Mouse (Mus musculus): Measurements from ENCODE around the gene Rnf5.

The Rnf5 gene

DNA sequence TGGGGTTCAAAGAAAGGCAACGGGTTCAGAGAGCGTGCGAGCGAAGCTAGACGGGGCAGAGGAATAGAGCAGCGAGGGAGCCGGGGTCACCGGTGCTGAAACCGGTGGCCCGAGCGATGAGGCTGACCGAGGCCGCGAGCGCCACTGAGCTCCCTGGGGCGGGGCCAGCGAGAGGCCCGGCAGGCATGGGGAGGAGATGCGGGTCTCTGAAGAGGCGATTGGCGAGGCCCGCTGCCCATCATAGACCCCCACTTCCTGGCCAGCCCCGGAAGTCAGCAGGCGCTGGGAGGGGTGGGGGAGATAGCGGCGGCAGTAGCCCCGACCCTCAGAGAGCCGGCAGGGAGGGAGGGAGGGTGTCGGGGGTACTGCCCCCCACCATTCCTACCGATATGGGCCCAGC is 2.1 kb upstream of the Rnf5 start:
- DNase-seq (ENCODE audit: low read depth, low spot score) = peak; percentile 98

DNA sequence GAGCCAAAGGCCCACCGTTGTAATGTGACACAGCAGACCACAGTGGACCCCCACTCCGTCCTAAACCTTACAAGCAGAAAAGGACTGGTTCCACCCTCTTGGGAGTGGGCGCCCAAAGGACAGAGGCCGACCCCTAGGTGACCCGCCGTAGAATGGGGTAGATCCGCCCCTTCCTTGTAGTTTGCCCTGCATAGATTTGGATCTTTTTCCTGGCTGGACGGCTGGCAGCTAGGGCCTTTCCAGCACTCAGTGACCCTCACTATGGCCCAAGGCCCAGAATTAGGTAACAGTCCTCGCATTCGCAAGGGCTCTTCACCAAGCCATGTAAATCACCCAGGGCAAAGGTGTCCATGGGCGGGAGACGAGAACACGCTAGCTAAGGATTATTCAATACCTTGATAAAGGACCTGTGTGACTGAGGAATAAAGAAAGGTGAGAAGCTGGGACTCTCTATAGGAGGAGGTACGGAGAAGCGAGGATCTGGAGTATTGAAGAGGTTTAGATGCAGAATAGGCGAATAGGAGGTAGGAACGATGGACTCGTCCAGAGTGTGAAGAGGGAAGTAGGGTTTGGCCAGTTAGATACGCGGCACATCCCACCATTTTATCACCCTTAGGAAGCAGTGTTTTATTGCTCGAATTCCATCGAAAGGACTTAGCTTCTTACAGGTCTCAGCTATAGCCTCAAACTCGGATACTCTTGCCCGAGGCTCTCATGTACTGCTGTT is 1.2 kb upstream of the Rnf5 start:
- peak; percentile 43 for DNase-seq (ENCODE audit: low read depth, low spot score)

DNA sequence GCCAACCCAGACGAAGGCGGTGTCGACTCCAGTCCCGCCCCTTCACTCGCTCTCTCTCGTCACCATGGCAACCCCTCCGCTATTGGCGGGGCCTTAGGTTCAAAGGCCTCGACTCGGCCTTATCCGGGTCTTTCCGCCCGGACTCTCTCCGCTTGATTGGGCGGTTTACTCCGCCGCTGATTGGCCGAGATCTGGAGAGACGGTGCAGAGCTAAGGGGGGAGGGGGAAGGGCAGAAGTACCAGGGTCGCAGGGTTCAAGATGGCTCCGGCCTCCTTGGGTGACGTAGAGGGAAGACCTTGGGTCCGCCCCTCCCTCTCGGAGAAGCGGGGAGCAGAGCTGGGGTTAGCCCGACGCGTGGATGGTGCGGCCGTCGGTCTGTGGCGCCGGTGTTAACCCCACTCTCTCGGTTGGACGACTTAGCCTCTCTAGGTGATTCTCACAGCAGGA is 595 bp upstream of the Rnf5 start, which contains the start of gene Agpat1:
Agpat1 (plus strand) TSS at position 202 of the 448 bp plus-strand sequence.
- peak; percentile 100 for DNase-seq (ENCODE audit: low read depth, low spot score)

DNA sequence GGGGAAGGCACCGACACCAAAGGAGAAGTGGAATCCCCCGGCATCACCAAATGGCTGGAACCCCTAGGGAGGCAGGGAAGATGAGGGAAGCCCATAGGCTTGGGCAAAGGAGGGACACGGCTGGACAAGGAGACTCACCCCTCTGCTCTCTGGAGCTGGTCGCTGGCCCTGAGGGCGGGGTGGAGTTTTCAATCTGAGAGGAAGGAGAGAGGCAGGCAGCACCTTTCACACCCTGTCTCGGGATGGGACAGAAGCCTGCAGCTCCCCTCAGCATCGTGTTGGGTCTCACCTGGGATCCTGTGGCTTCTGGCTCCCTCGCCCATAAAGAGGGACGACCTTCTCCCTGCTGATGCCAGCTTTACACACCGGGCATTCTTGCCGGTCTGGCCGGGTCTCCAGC is 1.7 kb downstream of the Rnf5 start:
- no peak for DNase-seq (ENCODE audit: low read depth, low spot score)

DNA sequence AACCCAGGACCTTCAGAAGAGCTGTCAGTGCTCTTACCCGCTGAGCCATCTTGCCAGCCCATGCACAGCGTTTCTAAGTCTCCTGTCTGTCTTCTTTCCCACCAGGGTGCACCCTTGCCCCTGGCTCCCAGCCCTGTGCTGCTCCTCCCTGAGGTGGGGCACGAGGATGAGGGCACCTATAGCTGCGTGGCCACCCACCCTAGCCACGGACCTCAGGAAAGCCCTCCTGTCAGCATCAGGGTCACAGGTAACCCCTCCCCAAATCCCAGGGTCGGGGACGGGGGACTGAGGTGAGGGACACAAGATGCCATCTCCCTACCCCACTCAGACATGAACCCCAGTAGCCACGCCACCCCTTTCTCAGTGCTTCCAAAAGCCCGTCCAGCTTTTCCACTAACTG is 3.6 kb downstream of the Rnf5 start:
- DNase-seq (ENCODE audit: low read depth, low spot score) = no peak

DNA sequence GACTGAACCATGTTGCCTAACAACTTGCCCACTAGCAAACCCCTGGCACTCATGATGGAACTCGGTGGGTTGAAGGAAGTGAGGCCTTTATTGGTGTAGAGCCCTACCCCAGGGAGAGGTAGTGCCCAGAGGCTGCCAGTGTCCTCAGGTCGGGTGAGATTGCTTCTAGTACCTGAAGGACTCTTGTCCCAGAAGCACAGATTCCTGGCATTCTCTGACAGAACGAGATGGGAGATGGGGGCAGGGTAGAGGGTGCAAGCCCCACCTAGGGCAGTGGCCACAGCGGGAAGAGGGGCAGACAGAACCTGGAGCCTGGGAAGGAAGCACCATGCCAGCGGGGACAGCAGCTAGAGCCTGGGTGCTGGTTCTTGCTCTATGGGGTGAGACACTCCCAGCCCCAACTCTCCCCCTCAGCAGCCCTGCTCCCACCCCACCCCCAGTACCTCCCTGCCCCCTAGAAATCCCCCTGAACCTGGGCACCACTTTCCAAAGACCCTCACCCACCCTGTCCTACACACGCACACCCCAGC is 5.9 kb downstream of the Rnf5 start, which contains the start of gene Ager:
Ager (plus strand) TSS at position 297 of the 530 bp plus-strand sequence.
- no peak for DNase-seq (ENCODE audit: low read depth, low spot score)

DNA sequence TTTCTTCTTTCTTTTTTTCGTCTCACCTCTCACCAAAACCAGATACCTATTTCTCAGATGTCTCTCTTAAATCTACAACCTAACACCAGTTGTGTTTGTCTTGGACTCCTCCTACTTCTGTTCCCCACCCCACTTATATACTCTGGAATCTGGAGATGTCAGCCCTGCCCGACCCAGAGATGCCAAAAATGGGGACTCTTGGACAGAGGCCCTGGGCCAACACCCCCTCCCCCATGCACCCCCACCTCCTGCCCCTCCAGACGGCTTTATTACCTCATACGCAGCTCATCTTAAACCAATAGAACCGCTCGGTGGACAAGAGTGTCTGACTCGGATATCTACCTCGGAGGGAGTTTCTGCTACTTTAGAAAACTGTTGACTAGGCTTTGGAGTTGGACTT is 7.4 kb downstream of the Rnf5 start:
- DNase-seq (ENCODE audit: low read depth, low spot score) = no peak

DNA sequence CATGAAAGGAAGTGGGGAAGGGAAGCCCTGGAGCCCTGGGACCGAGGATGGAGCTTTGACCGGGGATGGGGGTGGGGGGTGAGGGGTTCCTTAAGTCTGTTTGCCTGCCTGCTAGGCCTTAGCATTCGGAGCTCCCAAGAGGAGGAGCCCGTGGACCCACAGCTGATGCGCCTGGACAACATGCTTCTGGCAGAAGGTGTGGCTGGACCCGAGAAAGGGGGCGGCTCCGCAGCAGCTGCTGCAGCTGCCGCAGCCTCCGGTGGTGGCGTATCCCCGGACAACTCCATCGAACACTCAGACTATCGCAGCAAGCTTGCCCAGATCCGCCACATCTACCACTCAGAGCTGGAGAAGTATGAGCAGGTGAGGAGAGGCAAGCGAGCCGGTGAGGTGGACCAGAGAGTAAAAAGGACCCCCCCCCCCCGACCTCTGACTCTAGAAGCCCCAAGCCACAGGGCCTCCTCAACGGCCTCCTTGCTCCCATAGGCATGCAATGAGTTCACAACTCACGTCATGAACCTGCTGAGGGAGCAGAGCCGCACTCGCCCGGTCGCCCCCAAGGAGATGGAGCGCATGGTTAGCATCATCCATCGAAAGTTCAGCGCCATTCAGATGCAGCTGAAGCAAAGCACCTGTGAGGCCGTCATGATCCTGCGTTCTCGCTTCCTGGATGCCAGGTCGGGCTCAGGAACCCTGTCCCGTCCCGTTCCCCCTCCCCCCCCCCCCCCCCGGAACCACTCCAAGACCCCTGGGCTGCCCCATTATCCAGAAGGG is 9.6 kb downstream of the Rnf5 start:
- no peak for DNase-seq (ENCODE audit: low read depth, low spot score)

DNA sequence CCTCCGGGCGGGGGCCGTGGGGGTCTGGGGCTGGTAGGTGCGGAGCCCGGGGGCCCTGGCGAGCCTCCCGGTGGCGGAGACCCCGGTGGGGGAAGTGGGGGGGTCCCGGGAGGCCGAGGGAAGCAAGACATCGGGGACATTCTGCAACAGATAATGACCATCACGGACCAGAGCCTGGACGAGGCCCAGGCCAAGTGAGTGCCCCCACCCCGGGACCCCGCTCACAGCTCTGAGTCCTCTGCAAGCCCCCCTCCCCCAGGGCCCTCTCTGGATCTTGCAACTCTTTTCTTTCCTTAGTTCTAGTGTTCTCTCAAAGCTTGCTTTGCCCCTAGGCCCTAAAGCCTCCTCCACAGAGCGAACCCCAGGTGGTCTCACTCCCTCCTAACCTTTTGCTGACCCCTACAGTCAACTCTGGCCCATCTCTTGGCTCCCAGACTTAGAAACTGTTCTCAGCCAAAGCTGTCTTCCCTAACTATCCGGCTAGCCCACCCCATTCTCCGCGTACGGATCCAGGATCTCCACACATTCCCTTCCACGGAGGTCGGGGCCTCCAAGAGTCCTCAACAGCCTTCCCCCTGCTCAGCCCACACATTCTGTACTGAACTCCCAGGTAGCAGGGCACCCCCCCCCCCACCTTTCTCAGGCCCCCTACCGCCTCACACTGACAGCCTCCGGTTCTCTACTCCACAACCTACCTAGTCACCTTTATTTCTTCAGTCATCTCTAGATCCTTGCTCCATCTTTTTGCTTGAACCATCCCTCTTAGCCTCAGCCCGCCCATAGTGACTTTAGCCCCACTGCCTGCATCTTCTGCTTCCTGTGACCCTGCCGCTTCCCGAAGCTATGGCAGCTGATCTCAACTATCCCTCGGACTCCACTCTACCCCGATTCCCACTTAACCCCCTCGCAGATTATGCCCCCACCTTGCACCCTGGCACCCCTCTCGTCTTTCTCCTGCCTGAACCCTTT is 10.6 kb downstream of the Rnf5 start:
- DNase-seq (ENCODE audit: low read depth, low spot score) = peak; percentile 76

DNA sequence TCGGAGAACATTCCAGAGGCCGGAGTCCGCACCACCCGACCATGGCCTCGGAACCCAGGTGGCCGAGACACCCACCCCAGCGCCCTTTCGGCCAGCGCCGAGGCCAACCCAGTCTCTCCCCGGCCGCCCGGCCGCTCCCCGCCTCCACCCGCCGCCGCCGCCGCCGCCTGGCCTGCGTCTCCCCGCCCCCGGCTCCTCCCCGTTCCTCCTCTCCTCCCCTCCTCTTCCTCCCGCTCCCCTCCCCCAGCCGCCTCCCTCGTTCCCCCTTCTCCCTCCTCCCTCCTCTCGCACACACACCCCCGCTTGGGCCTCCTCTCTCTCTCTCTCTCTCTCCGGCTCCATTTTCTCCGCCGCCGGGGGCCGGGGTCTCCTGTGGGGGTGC is 11.5 kb downstream of the Rnf5 start:
- DNase-seq (ENCODE audit: low read depth, low spot score) = peak; percentile 95

DNA sequence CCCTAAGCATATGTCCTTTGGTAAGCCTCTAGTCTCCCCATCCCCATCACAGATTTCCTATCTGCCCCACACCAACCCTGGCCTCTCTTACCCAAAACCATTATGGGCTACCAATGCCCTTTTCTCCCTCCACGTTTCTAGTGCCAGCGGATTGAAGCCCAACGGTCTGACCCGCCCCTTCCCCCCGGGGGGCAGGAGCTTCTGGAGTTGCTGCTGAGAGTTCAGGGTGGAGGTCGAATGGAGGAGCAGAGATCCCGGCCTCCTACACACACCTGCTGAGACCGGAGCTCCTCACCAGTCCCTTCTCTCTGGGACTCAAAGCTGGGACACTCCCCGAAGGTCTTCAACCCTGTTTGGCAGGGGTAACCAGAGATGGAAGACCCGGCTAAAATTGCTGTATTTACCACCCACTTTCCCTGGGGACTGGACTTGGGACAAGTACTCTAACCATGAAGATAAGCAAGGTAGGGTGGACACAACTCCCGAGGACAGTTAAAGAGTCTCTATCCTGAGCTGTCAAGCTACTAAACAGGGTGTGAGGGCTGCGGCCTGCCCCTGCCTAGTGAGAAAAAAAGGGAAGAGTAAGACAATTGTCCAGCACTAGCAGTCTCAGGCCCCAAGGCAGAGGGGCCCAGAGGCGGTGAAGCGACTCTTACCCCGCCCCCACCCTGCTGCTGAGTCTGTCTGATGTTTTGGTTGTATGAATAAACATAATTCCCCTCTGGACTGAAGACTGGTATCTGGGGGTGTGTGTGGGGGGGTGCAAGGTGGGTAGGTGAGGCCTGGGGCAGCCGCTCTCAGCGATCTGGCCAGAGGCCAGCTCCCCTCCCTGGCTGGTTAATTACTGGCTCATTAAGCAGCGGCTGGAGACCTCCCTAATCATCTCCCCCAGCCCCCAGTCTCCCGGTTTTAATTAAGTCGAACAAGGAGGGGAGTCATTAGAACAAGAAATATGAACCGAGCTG is 12.2 kb downstream of the Rnf5 start, which contains the start of gene Pbx2:
Pbx2 (plus strand) TSS at position 238 of the 965 bp plus-strand sequence.
- DNase-seq (ENCODE audit: low read depth, low spot score) = peak; percentile 20

DNA sequence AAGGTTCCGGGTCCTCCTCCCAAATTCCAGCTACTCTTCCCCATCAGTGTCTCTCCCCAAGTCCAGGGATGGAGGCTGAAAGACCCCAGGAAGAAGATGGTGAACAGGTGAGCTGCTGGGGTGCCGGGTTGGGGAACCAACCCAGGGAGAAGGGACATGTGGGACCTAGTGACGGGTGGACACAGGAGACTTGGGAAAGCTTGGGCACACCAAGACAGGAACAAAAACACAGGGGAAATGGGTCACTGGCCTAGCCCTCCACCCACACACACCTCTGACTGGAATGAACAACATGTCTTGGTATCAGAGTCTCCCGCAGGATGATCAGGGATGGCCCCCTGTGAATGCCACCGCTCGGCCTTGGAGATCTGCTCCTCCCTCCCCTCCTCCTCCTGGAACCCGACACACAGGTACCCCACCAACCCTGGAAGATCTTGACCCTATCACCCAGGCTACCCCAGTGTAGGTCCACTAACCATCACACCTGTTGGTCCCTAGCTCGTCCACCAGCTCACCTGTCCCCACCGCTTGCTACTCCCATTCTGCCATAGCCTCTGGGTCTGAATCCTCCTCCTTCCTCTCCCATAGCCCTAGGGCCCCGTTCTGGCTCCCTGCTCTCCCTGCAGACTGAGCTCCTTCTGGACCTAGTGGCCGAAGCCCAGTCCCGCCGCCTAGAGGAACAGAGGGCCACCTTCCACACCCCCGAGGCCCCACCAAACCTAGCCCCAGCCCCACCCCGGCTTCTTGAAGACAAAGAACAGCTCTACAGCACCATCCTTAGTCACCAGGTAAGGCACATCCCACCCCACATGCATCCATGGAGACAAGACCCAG is 13.1 kb downstream of the Rnf5 start:
- no peak for DNase-seq (ENCODE audit: low read depth, low spot score)

DNA sequence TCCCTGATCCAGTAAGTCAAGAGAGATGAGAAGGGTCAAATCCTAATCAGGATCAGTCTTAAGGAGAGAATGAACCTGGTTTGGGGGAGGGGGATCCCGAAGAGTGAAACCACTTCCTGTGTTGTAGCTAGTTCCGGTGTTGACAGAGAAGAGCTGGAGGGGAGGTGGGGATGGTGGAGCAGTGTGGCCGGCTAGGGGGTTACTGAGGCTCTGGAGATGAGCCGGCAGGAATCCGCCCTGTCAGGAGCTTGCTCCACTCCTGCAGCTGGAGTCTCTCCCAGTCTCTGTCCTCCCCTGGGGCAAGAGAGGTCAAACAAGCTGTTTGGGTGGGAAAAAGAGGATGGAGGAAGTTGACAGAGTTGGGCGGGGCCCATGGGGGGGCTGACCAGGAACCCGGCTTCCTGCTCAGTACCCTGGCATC is 13.8 kb downstream of the Rnf5 start, which contains the start of gene Gpsm3:
Gpsm3 (plus strand) TSS at position 126 of the 421 bp plus-strand sequence.
- DNase-seq (ENCODE audit: low read depth, low spot score) = no peak

DNA sequence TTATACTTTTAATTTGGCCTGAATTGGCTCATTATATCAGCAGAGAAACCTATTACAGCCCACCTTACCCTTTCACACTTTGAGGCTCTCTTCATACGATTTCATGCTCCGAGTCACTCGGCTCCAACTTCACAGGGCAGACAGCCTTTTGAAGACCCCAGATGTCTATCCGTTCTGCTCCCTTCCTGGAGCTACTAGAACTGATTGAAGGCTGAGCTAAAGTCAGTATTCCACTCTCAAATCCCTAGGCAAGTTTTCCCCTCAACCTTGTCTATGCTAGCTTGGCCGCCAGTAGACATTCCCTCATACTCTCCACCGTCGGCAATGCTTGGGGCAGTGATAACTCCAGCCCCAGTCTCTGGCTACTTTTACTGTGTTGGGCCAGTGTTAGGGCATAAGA is 14.3 kb downstream of the Rnf5 start:
- DNase-seq (ENCODE audit: low read depth, low spot score) = no peak

DNA sequence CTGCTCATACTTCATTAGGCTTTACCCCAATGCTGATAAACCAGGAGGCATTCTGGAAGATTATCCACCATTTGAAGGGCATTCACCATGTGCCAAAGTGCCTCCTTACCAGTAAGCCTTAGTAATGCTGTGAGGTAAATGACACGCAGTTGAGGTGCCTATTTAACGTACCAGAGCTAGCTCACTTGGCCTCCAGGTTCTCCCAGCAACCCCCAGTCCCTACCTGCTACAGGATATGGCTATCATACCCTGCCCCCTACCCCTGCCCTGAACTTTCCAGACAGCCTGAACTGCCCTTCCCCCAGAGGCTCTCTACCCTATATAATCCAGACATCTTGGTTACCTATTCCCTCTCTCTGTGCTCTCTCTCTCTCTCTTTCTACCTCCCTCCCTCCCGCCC is 14.7 kb downstream of the Rnf5 start:
- DNase-seq (ENCODE audit: low read depth, low spot score) = no peak

DNA sequence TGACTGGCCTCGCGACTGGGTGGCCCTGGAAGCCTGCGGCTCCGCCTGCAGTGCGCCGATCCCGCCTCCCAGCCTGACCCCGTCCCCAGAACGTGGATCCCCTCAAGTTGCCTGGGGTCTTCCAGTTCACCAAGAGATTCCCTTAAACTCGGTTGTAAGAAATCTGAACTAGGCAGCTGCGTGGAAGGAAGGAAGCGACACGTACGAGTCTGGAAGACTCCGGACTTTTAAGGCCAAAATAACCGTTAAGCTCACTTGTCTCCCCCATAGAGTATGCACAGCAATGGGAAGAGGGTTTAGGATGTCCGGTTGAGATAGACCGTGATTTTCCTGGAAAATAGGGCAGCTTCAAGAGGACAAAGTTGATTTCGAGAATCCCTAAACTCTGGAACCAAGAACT is 15.7 kb downstream of the Rnf5 start:
- DNase-seq (ENCODE audit: low read depth, low spot score) = no peak

DNA sequence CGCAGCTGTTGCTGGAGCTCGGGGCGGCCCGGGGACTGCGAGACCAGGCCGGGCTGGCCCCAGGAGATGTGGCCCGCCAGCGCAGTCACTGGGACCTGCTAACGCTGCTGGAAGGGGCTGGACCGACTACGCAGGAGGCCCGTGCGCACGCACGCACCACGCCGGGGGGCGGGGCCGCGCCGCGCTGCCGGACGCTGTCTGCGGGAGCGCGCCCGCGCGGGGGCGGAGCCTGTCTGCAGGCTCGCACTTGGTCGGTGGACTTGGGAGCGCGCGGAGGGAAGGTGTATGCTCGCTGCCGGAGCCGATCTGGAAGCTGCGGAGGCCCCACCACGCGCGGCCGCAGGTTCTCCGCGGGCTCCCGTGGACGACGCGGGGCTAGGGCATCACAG is 16.1 kb downstream of the Rnf5 start:
- peak; percentile 98 for DNase-seq (ENCODE audit: low read depth, low spot score)

DNA sequence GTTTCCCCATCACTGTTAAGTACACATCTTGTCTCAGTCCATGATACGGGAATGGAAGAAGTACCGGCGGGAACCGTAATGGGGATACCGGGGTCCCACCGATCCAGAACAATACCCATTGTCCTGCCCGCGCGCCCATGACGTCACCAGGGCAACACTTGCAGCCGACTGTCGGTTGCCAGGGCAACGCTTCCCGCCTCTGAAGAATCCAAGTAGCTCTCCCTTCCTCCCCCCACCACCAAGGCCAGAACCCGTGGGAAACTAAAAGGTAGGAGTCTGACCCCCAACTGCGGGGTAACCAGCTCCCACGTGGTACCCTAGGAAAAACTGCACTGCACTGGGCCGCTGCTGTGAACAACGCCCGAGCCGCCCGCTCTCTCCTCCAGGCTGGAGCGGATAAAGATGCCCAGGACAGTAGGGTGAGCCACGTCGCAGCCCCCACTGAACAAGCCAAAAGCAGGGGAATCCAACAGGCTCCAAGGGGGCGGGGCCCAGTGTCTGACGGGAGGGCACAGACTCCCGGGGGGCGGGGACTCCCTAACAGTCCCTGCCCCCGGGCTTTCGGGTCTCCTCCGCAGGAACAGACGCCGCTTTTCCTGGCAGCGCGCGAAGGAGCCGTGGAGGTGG is 16.6 kb downstream of the Rnf5 start:
- peak; percentile 92 for DNase-seq (ENCODE audit: low read depth, low spot score)
